Comparison of ENCODE assay signal across 9 mouse cellular contexts in genomic region chr1:72718846-72719245, GRCm38 (mm10). TPM values are rescaled to one million over a fixed set of nuclear protein-coding genes. Genes with fewer than 3 reads are reported as not detected.
DNase-seq lines count a peak whose midpoint lies in the region; ATAC-seq and TF ChIP-seq lines count a peak whose summit lies in the region.
"Had no signal": no experiment of that assay in that cellular context is flagged by ENCODE, and none has a peak within 500 bp of the region (broad histone marks: within the 10 kb centered on the region; RNA-seq: fewer than 3 reads in every experiment).

No protein-coding gene starts in this region.

- no peaks in the 10 kb centered on the region for H3K27me3 ChIP-seq in ES-Bruce4 (ENCODE audit: control insufficient read depth, insufficient read depth, low read length, poor library complexity, severe bottlenecking)
- no peaks in the 10 kb centered on the region for H3K27me3 ChIP-seq in forebrain, embryonic 16.5 days (replicated peaks; ENCODE audit: control insufficient read depth, insufficient read depth, low read length)
- no peaks in the 10 kb centered on the region for H3K27me3 ChIP-seq in kidney, embryonic 15.5 days
- H3K27me3 ChIP-seq in liver, embryonic 14.5 days (ENCODE audit: control insufficient read depth, insufficient read depth, low read length): no peaks in the 10 kb centered on the region
- H3K27me3 ChIP-seq in neural tube, embryonic 14.5 days (ENCODE audit: control insufficient read depth, insufficient read depth, low read length): no peaks in the 10 kb centered on the region
- H3K27me3 ChIP-seq: hindbrain, embryonic 15.5 days had no signal

- no peak overlapping the region for H3K4me2 ChIP-seq in forebrain, embryonic 16.5 days (ENCODE audit: low read length)
- H3K4me2 ChIP-seq in kidney, embryonic 15.5 days: no peak overlapping the region
- H3K4me2 ChIP-seq in liver, embryonic 14.5 days (ENCODE audit: low read depth): no peak overlapping the region
- H3K4me2 ChIP-seq in neural tube, embryonic 14.5 days (ENCODE audit: low read depth, low read length): no peak overlapping the region
- H3K4me2 ChIP-seq: hindbrain, embryonic 15.5 days had no signal

- H3K9me3 ChIP-seq in ES-Bruce4 (replicated peaks; ENCODE audit: control insufficient read depth, insufficient read depth, low read length, poor library complexity, severe bottlenecking): no peaks in the 10 kb centered on the region
- no peaks in the 10 kb centered on the region for H3K9me3 ChIP-seq in forebrain, embryonic 16.5 days (ENCODE audit: control insufficient read depth, low read length)
- H3K9me3 ChIP-seq in kidney, embryonic 15.5 days (replicated peaks): no peaks in the 10 kb centered on the region
- H3K9me3 ChIP-seq in liver, embryonic 14.5 days (ENCODE audit: control insufficient read depth, low read length): no peaks in the 10 kb centered on the region
- no peaks in the 10 kb centered on the region for H3K9me3 ChIP-seq in neural tube, embryonic 14.5 days (ENCODE audit: control insufficient read depth, low read length)
- H3K9me3 ChIP-seq: hindbrain, embryonic 15.5 days had no signal

- ATAC-seq in forebrain, embryonic 16.5 days: peak; percentile 50
- ATAC-seq in kidney, embryonic 15.5 days (replicated peaks; ENCODE audit: low FRiP score): peak; percentile 19; the same call in 1 of the 2 replicates
- peak; percentile 58 for ATAC-seq in liver, embryonic 14.5 days (ENCODE audit: insufficient read depth)
- ATAC-seq in neural tube, embryonic 14.5 days (ENCODE audit: low read depth): 0 out of 2 replicates have a peak, but pooled peaks have one; percentile 35

- TF ChIP-seq POLR2A in ES-Bruce4 (IDR thresholded peaks at IDR 0.05; ENCODE audit: insufficient read depth, low read length): no peak

- no peak overlapping the region for H3K27ac ChIP-seq in ES-Bruce4 (ENCODE audit: insufficient read depth, low read length)
- no peak overlapping the region for H3K27ac ChIP-seq in forebrain, embryonic 16.5 days (ENCODE audit: low read length)
- H3K27ac ChIP-seq in kidney, embryonic 15.5 days: no peak overlapping the region
- H3K27ac ChIP-seq in liver, embryonic 14.5 days: no peak overlapping the region
- H3K27ac ChIP-seq in neural tube, embryonic 14.5 days (ENCODE audit: low read depth, low read length): no peak overlapping the region
- H3K27ac ChIP-seq: hindbrain, embryonic 15.5 days had no signal

- H3K9ac ChIP-seq in ES-Bruce4 (ENCODE audit: low read depth, poor library complexity, severe bottlenecking): no peak overlapping the region
- H3K9ac ChIP-seq in forebrain, embryonic 16.5 days (replicated peaks; ENCODE audit: low read depth, low read length): no peak overlapping the region
- H3K9ac ChIP-seq in kidney, embryonic 15.5 days: no peak overlapping the region
- H3K9ac ChIP-seq in liver, embryonic 14.5 days (replicated peaks): no peak overlapping the region
- no peak overlapping the region for H3K9ac ChIP-seq in neural tube, embryonic 14.5 days (replicated peaks; ENCODE audit: low read depth, low read length)
- H3K9ac ChIP-seq: hindbrain, embryonic 15.5 days had no signal

- no peak overlapping the region for H3K4me3 ChIP-seq in ES-Bruce4 (ENCODE audit: low read depth, low read length)
- no peak overlapping the region for H3K4me3 ChIP-seq in forebrain, embryonic 16.5 days (replicated peaks; ENCODE audit: low read length)
- no peak overlapping the region for H3K4me3 ChIP-seq in kidney, embryonic 15.5 days (replicated peaks)
- no peak overlapping the region for H3K4me3 ChIP-seq in liver, embryonic 14.5 days (ENCODE audit: insufficient read depth in 1 of 2, low read depth in 2 of 2, low read length in 2 of 2)
- H3K4me3 ChIP-seq in neural tube, embryonic 14.5 days (ENCODE audit: low read depth, low read length): no peak overlapping the region
- H3K4me3 ChIP-seq: hindbrain, embryonic 15.5 days had no signal

- no peak for TF ChIP-seq EP300 in ES-Bruce4 (IDR thresholded peaks at IDR 0.05; ENCODE audit: insufficient read depth, low read depth, low read length)
- no peak for TF ChIP-seq EP300 in liver, embryonic 14.5 days (IDR thresholded peaks at IDR 0.05; ENCODE audit: low read depth)

- DNase-seq in 416B (ENCODE audit: low read depth): peak; percentile 64
- peak; percentile 52 for DNase-seq in cerebellum, adult 8-10 months
- DNase-seq in liver, embryonic 14.5 days (ENCODE audit: low read depth in 3 of 3, low spot score in 3 of 3): peak; percentile 45 to 58 (median 55)
- peak; percentile 53 for DNase-seq in thymus, postnatal 25 days

- peaks cover 2% of the 10 kb centered on the region for H3K4me1 ChIP-seq in ES-Bruce4 (ENCODE audit: control insufficient read depth, insufficient read depth, low read length)
- peaks cover 5% of the 10 kb centered on the region; the same call in 1 of the 2 replicates for H3K4me1 ChIP-seq in forebrain, embryonic 16.5 days (replicated peaks; ENCODE audit: control insufficient read depth, insufficient read depth, low read length)
- H3K4me1 ChIP-seq in kidney, embryonic 15.5 days: 0 out of 2 replicates have a peak, but pooled peaks cover 9% of the 10 kb centered on the region
- H3K4me1 ChIP-seq in liver, embryonic 14.5 days (replicated peaks; ENCODE audit: control insufficient read depth in 2 of 2, insufficient read depth in 2 of 2, low read length in 1 of 2): no peaks in the 10 kb centered on the region
- H3K4me1 ChIP-seq in neural tube, embryonic 14.5 days (ENCODE audit: control insufficient read depth, insufficient read depth, low read length): no peaks in the 10 kb centered on the region

- peak; percentile 84 for TF ChIP-seq CTCF in ES-Bruce4 (IDR thresholded peaks at IDR 0.05; ENCODE audit: low read depth, low read length)
- peak; percentile 88 for TF ChIP-seq CTCF in liver, embryonic 14.5 days (IDR thresholded peaks at IDR 0.05; ENCODE audit: low read depth)

- WGBS in forebrain, embryonic 16.5 days: 16% methylated on average over 5 of the region's 5 CpGs
- WGBS in kidney, embryonic 15.5 days: 25% methylated on average over 5 of the region's 5 CpGs
- WGBS in liver, embryonic 14.5 days (ENCODE audit: insufficient replicate concordance): 25% methylated on average over 5 of the region's 5 CpGs
- WGBS in neural tube, embryonic 14.5 days: 23% methylated on average over 5 of the region's 5 CpGs

- peaks cover 31% of the 10 kb centered on the region for H3K36me3 ChIP-seq in ES-Bruce4 (ENCODE audit: control insufficient read depth, insufficient read depth, low read length, poor library complexity, severe bottlenecking)
- peaks cover 3% of the 10 kb centered on the region; the same call in 1 of the 2 replicates for H3K36me3 ChIP-seq in forebrain, embryonic 16.5 days (ENCODE audit: control insufficient read depth, insufficient read depth)
- peaks cover 33% of the 10 kb centered on the region for H3K36me3 ChIP-seq in kidney, embryonic 15.5 days
- H3K36me3 ChIP-seq in liver, embryonic 14.5 days (replicated peaks; ENCODE audit: control insufficient read depth, insufficient read depth, low read depth): peaks cover 16% of the 10 kb centered on the region
- H3K36me3 ChIP-seq in neural tube, embryonic 14.5 days (ENCODE audit: control insufficient read depth, insufficient read depth, low read length): peaks cover 19% of the 10 kb centered on the region

RNA-seq across cellular contexts. Expression of gene Rpl37a, which starts 7.8 kb away (rescaled TPM):
- polyA plus RNA-seq in ES-Bruce4 (2011; ENCODE audit: insufficient read depth, insufficient read length, low read depth, missing spikeins): 1,055 and 1,149 TPM in 2 replicates
- 951 and 957 TPM in 2 replicates for polyA plus RNA-seq in forebrain, embryonic 16.5 days (2015; fragmentation: Nextera tagmentation; extraction: Ambion mirVana)
- 1,899 and 2,168 TPM in 2 replicates for polyA plus RNA-seq in kidney, embryonic 15.5 days (2015; fragmentation: Nextera tagmentation; extraction: Ambion mirVana)
- polyA plus RNA-seq in liver, embryonic 14.5 days (2012; rRNA removed): 415 and 957 TPM in 2 replicates
- 1,180 and 1,233 TPM in 2 replicates for polyA plus RNA-seq in liver, embryonic 14.5 days (2014; fragmentation: Nextera tagmentation; extraction: Ambion mirVana)
- polyA plus RNA-seq in neural tube, embryonic 14.5 days (2014; fragmentation: Nextera tagmentation; extraction: Ambion mirVana): 1,040 and 1,059 TPM in 2 replicates

RNA-seq across cellular contexts. Expression of gene Ankar, which starts 18.5 kb away (rescaled TPM):
- polyA plus RNA-seq in ES-Bruce4 (2011; ENCODE audit: insufficient read depth, insufficient read length, low read depth, missing spikeins): not detected in 2 replicates
- not detected in 2 replicates for polyA plus RNA-seq in forebrain, embryonic 16.5 days (2015; fragmentation: Nextera tagmentation; extraction: Ambion mirVana)
- polyA plus RNA-seq in kidney, embryonic 15.5 days (2015; fragmentation: Nextera tagmentation; extraction: Ambion mirVana): not detected in 2 replicates
- polyA plus RNA-seq in liver, embryonic 14.5 days (2012; rRNA removed): not detected in 2 replicates
- not detected in 2 replicates for polyA plus RNA-seq in liver, embryonic 14.5 days (2014; fragmentation: Nextera tagmentation; extraction: Ambion mirVana)
- not detected in 2 replicates for polyA plus RNA-seq in neural tube, embryonic 14.5 days (2014; fragmentation: Nextera tagmentation; extraction: Ambion mirVana)
- polyA plus RNA-seq: hindbrain, embryonic 15.5 days had no signal
